Mouse (Mus musculus) retina, postnatal 1 day (tissue): ENCODE data around the gene Hpse2.
"Not testable (repeated sequence)": the region's sequence is repeated elsewhere in the genome, so short reads cannot be mapped to it uniquely, and the experiment has no call there.

Experiments used
- DNase-seq: peaks from one replicate; pipeline ENCODE4 v3.0.0-alpha.2; 2012

Hpse2 gene

GRCm38 (mm10) chr19:42839118-42839517 lies 549.0 kb downstream of the Hpse2 start:
- DNase-seq = no peak

DNA sequence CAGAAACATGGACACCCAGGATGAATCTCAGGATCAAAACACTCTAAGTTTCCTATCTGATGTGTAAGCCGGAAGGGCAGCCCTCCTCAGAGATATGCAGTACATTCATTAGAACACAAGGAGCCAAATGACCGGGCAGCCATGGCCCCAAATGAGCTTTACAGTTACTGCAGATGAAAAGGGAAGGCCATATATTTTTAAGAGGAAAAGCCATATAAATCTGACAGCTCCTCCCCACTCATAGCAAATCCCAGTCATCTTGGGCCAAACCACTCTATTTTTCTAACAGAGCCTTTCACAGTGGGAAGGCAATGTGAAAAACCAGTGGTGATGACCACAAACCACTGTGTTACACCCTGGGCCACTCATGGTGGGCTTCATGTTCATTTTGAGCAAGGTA lies 549.9 kb downstream of the Hpse2 start:
- DNase-seq = no peak

DNA sequence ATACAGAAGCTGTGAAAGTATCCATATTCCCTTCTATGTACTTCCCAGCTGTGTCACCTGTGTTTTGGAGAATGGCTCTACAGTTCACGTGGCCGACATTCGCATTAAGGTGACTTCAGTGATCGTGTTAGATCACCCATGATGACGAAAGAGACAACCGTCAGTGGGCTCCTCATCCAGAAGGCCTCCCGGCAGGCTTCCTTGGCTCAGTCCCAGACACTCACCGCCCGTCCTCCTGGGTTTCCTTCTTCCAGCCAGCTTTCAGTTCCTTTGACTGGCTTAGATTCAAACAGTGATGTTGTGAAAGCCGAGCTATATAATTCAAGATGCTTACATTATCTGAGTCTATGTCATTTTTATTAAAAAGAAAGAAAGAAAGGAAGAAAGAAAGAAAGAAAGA lies 550.6 kb downstream of the Hpse2 start:
- no peak for DNase-seq

DNA sequence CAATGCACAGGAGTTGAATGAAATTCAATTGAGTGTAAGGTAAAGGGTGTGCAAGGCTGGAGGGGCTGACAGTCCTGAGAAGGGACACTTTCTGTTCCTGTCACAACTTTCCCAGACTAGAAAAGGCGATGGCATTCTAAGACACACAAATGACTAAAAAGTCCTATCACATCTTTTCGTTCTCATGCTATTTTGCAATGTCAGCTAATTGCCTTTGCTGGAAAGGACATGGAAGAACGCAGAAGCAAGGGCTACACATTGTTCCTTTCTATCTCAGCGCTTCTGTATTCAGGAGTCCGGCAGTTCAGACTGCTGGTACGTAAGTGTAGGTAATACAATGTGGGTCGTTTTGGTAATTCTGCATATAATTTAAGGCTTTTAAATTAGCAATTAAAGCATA lies 555.0 kb downstream of the Hpse2 start:
- DNase-seq = no peak

- DNase-seq = no peak
Observed at GRCm38 (mm10) chr19:42832251-42832650, 555.9 kb downstream of the Hpse2 start.

- DNase-seq = no peak
Observed at GRCm38 (mm10) chr19:42829196-42829595, 559.0 kb downstream of the Hpse2 start.

GRCm38 (mm10) chr19:42827843-42828242 lies 560.3 kb downstream of the Hpse2 start:
- no peak for DNase-seq

GRCm38 (mm10) chr19:42820109-42820508 lies 568.0 kb downstream of the Hpse2 start:
- DNase-seq = no peak

- peak; percentile 22 for DNase-seq
Observed at GRCm38 (mm10) chr19:42817761-42818160, 570.4 kb downstream of the Hpse2 start.

DNA sequence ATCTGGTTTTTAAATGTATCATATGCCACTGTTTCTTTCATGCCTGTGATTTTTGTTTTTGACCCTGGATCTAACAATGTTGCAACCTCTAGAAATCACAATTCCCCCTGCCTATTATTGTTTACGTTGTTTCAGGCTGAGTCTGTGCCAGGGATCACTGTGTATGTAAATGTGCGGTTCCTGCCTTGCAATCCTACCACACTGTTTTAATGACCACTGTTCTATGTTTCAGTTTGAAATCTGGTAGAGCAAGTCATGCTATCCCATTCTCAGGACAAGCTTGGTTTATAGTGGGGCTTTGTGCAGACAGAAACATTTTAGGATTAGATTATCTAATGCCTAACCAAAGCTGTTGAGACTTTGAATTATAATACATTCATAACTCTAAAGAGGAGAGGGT lies 571.9 kb downstream of the Hpse2 start:
- DNase-seq = no peak

DNA sequence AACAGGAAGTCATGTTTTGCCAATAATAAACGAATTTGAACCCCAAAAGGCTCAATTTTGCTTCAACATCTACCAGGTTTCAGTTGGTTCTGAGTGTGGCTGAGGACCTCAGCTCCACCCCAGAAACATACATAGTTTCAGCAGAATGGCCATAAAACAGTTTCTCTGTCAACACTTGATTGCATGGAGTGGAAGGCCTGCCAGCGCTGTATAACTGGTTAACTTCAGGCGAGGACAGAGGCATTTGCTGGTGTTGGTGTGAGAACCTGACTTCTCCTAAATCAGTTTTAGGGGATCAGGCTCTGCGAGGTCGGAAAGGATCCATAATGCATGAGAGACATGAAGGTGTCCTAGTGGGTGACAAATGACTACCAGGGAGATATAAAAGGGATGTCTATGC lies 578.0 kb downstream of the Hpse2 start:
- DNase-seq = no peak

DNA sequence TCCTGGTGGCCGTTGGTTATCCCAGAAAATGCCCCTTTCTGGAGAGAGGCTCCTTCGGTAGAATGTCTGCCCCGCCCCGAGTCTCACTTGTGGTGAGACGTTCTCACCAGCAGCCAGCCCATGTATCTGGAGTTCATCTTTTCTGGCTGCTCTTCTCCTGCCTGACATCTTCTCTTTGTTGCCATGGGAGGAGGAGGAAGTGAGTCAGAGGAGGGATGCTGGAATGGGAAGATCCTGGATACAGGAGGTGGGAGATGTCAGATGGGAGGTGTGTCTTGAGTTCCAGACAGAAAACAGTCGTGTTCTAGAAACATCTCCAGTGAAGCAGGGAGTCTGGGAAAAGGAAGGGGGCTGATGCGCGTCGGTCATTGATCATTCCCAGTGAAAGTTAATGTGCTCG lies 578.7 kb downstream of the Hpse2 start:
- no peak for DNase-seq

- no peak for DNase-seq
Observed at GRCm38 (mm10) chr19:42797866-42798265, 590.3 kb downstream of the Hpse2 start.

- DNase-seq = no peak
Observed at GRCm38 (mm10) chr19:42795801-42796200, 592.4 kb downstream of the Hpse2 start.

DNA sequence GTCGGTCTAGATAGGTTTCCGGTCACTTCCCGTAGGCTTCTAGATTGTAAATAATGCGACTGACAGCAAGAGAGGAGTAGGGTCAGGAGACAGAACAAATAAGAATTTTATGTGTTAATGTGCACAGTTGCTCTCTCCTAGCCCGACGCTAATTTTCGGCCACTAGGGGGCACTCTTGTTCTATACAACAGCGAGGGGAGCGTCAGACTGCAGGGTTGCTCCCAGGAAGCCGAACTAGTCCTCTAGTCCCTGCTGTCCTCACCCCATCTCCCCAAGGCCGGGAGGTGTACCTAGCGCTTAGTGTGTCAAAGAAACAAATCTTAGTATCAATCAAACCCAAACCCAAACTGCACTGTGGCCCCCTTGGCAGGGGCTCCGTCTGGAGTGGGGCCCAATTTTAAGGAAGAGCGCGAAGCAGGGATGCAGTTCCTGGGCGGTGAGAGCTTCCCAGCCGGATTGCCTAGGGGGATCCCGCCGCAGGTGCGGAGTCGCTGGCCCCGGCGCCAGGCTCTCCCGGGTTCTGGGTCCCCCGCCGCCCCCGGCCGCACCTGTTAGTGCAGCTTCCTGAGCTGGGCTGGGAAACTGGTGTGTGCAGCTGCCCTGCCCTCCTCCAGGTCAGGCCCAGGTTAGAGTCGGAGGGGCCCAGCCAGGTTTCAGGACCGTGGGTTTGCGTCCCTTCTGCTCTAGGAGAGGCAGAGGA lies 593.1 kb downstream of the Hpse2 start:
- peak; percentile 93 for DNase-seq

- no peak for DNase-seq
Observed at GRCm38 (mm10) chr19:42788311-42788710, 599.8 kb downstream of the Hpse2 start.

DNA sequence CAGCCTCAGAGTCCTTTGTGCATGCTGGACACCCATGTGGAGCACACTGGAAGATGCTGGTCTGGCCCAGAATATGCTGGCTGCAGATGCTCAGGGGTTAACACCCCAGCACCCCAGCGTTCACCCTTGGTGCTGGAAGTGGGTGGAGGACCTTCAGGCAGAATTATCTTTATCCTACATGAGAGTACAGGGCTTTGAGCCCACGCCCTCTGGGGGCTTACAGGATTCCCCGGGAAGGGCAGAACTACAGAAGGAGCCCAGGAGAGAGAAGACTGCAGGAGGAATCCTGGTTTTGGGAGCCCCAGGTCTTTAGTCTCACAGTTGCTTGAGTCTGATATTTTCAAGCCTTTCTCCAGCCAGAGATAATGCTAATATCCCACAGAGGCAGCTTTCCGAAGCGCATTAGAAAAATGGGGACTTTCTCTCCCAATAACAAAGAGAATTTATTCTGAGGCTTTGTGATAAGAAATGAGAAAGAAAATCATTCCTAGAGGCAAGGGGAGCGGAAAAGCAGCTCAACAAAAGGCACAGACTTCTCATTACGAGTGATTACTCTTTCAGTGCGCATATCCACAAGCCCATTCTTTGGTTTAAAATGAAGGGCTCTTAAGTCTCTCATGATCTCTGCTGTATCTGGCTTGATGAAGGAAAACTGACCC lies 602.5 kb downstream of the Hpse2 start:
- DNase-seq = no peak

DNA sequence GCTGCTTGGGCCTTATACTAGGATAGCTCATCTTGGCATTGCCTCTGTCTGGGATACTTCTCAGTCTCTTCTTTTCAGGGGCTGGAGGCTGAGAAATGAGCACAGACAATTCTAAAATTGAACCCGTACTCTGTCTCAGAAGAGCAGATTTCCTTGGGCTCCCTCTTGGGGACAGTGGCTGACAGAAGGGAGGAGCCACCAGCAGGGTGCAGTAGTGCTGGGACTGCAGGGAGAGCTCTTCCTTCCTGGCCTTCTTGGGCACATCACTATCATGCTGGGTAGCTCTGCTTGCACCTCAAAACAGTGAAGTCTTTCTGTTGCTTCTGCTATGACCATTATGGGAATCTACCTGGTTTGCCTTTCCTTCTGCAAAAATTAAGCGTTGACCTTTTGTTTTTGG lies 603.0 kb downstream of the Hpse2 start:
- DNase-seq = peak; percentile 29

DNA sequence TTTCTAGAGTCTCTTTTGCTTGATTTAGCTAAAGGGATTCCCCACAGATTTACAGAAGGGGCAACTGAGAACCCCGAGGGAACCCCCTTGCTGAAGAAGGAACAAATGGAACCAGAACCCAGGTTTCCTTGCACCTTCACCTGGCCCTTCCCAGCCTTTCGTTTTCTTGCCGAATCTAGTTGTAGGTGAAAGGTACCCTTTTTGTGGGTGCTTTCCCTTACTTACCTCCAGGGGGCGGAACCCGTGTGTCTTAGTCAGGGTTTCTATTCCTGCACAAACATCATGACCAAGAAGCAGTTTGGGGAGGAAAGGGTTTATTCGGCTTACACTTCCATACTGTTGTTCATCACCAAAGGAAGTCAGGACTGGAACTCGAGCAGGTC lies 608.0 kb downstream of the Hpse2 start:
- not testable (repeated sequence) for DNase-seq

DNA sequence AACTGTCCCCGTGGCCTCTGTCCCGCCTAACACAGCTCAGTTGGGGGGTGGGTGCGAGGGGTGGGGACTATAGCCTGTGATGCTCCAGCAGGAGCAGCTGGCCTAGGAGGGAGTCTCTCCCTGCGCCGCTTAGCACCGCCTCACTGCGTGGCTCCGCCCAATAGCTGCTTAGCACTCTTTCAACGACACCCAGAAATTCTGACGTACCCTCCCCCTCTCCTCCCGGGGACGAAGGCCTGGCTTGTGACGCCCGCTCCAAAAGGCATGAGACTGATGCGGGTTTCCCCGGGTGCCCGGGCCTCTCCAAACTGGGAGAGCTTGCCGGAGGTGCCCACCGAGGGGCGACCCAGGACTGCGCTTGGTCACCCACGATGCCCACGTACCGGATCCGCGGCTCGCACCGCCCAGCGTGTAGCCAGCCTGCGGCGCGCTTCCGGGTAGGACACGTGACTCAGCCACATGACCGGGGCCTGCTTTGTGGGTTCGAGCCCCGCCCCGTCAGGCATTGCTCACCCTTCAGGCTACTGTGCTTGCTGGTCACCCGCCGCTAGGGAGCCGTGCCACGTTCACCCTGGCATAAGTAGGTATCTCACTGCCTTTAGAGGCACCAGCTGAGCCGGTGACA lies 608.5 kb downstream of the Hpse2 start, which contains the start of gene Hps1:
Hps1 (minus strand) TSS at position 448 of the 625 bp plus-strand sequence.
- peak; percentile 94 for DNase-seq

- no peak for DNase-seq
Observed at GRCm38 (mm10) chr19:42777801-42778200, 610.4 kb downstream of the Hpse2 start.

GRCm38 (mm10) chr19:42776813-42777212 lies 611.3 kb downstream of the Hpse2 start:
- DNase-seq = peak; percentile 32

- DNase-seq = no peak
Observed at GRCm38 (mm10) chr19:42770141-42770872, 617.8 kb downstream of the Hpse2 start.

DNA sequence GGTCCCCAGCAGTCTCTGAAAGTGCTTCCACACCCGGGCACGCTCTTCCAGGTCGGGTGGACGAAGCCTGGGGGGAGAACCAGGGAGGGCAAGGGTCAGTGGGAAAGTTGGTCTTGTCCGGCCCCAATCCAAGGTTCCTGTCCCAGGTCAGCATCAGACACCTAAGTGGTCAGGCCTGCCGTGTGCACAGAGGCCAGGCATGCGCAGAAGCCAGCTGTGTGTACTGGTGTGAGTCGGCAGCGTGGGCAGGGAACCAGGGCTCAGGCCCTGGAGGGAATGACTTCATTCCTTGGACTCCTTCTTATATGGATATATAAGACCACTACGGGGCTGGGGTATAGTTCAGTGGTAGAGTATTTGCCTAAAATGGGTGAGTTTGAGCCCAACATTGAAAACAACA lies 618.5 kb downstream of the Hpse2 start:
- DNase-seq = no peak
